Mouse (Mus musculus) ES-Bruce4 (cell line): ENCODE results near the gene Pde6h.

Experiments
- CTCF ChIP-seq: IDR thresholded peaks from one replicate; pipeline ENCODE4 v1.8.1; 2011; ENCODE audit warnings: low read depth, low read length
- EP300 ChIP-seq: IDR thresholded peaks from 2 replicates; pipeline ENCODE4 v1.6.1; 2011; ENCODE audit warnings: low read depth, low read length; ENCODE audit not compliant: insufficient read depth
- POLR2A ChIP-seq: IDR thresholded peaks from one replicate; pipeline ENCODE4 v1.8.1; 2011; ENCODE audit warnings: low read length; ENCODE audit not compliant: insufficient read depth

DNA sequence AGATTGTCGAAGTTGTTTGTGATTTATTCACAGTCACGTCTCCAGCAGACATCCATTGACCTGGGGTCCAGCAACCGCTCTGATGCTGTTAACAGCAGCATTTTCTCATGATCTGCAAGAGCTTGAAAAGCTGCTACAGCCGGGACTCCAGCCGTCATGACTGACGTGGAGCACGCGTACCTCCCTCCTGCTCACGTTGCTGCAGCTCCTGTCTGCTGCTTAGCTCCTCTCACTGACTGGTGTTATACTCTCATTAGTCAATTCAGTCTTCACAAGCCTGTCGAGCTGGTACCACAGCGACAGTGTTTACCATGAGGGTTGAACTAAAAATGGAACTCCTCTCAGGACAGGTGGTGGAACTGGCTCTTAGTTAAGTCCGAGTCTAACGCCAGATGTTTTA is 62.4 kb downstream of the Pde6h start:
- TF ChIP-seq CTCF: no peak
- no peak for TF ChIP-seq POLR2A
- no peak for TF ChIP-seq EP300
